12 mouse cellular contexts compared by ENCODE assay signal in the genomic region with DNA sequence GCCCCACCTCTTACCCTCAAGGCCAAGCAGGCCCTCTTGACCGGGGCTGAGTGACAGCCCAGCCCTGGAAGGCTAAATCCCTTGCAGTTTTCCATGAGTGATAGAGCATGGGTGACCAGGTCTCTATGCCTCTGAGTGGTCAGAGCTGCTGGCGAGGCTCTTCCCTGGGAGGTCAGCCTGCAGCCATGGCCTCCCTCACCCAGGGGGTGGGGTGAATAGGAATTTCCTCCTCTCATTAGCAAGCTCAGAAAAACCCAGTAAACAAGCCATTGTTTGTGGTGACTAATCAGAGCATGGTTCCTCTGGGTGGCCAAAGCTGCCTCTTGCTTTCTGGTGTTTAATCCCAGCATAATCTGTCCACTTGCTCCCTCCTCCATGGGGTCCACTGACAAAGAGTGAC. TPM values are rescaled to one million over a fixed set of nuclear protein-coding genes. Genes with fewer than 3 reads are reported as not detected.
DNase-seq lines count a peak whose midpoint lies in the region; ATAC-seq and TF ChIP-seq lines count a peak whose summit lies in the region.
"Had no signal": no experiment of that assay in that cellular context is flagged by ENCODE, and none has a peak within 500 bp of the region (broad histone marks: within the 10 kb centered on the region; RNA-seq: fewer than 3 reads in every experiment).

No protein-coding gene starts in this region.

- H3K9me3 ChIP-seq in heart, embryonic 12.5 days (replicated peaks) = no peaks in the 10 kb centered on the region
- no peaks in the 10 kb centered on the region for H3K9me3 ChIP-seq in heart, postnatal 0 days (replicated peaks; ENCODE audit: control insufficient read depth, low read length)
- H3K9me3 ChIP-seq in lung, embryonic 15.5 days = no peaks in the 10 kb centered on the region
- no peaks in the 10 kb centered on the region for H3K9me3 ChIP-seq in midbrain, embryonic 11.5 days (ENCODE audit: control insufficient read depth, low read length)
- H3K9me3 ChIP-seq: limb, embryonic 12.5 days; stomach, embryonic 15.5 days had no signal

- no peak for TF ChIP-seq CTCF in Patski (IDR thresholded peaks at IDR 0.05)
- TF ChIP-seq CTCF in heart, postnatal 0 days (IDR thresholded peaks at IDR 0.05; ENCODE audit: low read depth) = no peak

- H3K4me3 ChIP-seq in heart, embryonic 12.5 days = no peak overlapping the region
- H3K4me3 ChIP-seq in heart, postnatal 0 days (ENCODE audit: low read depth, low read length) = no peak overlapping the region
- no peak overlapping the region for H3K4me3 ChIP-seq in lung, embryonic 15.5 days
- H3K4me3 ChIP-seq in midbrain, embryonic 11.5 days (ENCODE audit: low read depth, low read length) = no peak overlapping the region
- H3K4me3 ChIP-seq: limb, embryonic 12.5 days; stomach, embryonic 15.5 days had no signal

- peak; percentile 98 for DNase-seq in heart, adult 11 months
- DNase-seq in Patski (ENCODE audit: low read depth, low spot score) = peak; percentile 71
- DNase-seq in heart, postnatal 0 days (ENCODE audit: low spot score) = no peak
- DNase-seq in midbrain, embryonic 11.5 days (ENCODE audit: low spot score, missing footprints) = no peak
- DNase-seq in adrenal gland, postnatal 10 days = no peak
- DNase-seq: cerebellum, adult 9-11 months had no signal

- no peaks in the 10 kb centered on the region for H3K27me3 ChIP-seq in heart, embryonic 12.5 days (replicated peaks)
- H3K27me3 ChIP-seq in Patski = no peaks in the 10 kb centered on the region
- no peaks in the 10 kb centered on the region for H3K27me3 ChIP-seq in heart, postnatal 0 days (ENCODE audit: control insufficient read depth, insufficient read depth, low read length)
- no peaks in the 10 kb centered on the region for H3K27me3 ChIP-seq in lung, embryonic 15.5 days
- no peaks in the 10 kb centered on the region for H3K27me3 ChIP-seq in midbrain, embryonic 11.5 days (ENCODE audit: control insufficient read depth, insufficient read depth, low read length)
- H3K27me3 ChIP-seq: stomach, embryonic 15.5 days had no signal

- H3K9ac ChIP-seq in heart, embryonic 12.5 days = no peak overlapping the region
- H3K9ac ChIP-seq in heart, postnatal 0 days (replicated peaks; ENCODE audit: low read depth, low read length) = no peak overlapping the region
- H3K9ac ChIP-seq in lung, embryonic 15.5 days = no peak overlapping the region
- no peak overlapping the region for H3K9ac ChIP-seq in midbrain, embryonic 11.5 days (ENCODE audit: low read length)
- H3K9ac ChIP-seq: limb, embryonic 12.5 days; stomach, embryonic 15.5 days had no signal

- ATAC-seq in heart, embryonic 12.5 days (ENCODE audit: insufficient number of reproducible peaks, low FRiP score) = no peak
- peak; percentile 79 for ATAC-seq in Patski
- ATAC-seq in heart, postnatal 0 days (ENCODE audit: insufficient read depth, low read depth) = peak; percentile 36
- ATAC-seq in lung, embryonic 15.5 days (ENCODE audit: borderline replicate concordance, extremely low read depth, low FRiP score, low TSS enrichment) = no peak
- no peak for ATAC-seq in inflammation-experienced regulatory T-cells, adult 6 months
- no peak for ATAC-seq in midbrain, embryonic 11.5 days (ENCODE audit: low FRiP score)
- ATAC-seq: activated CD4-positive, CD25-positive, alpha-beta regulatory T cell, adult 4 months had no signal

- CTCF ChIA-PET in Patski (lab: Charles Lee) = interaction anchor here (2.4 kb wide), 1 partner anchor 53 kb away, joined by 11 read pairs; no protein-coding TSS in a partner anchor

- H3K4me1 ChIP-seq in heart, embryonic 12.5 days (replicated peaks) = peaks cover 36% of the 10 kb centered on the region
- H3K4me1 ChIP-seq in heart, postnatal 0 days (ENCODE audit: control insufficient read depth, insufficient read depth) = peaks cover 24% of the 10 kb centered on the region
- H3K4me1 ChIP-seq in lung, embryonic 15.5 days = peaks cover 19% of the 10 kb centered on the region; the same call in 1 of the 2 replicates
- no peaks in the 10 kb centered on the region for H3K4me1 ChIP-seq in midbrain, embryonic 11.5 days (ENCODE audit: control insufficient read depth, insufficient read depth, low read length)

- in situ Hi-C loops in Patski (cut with MboI; ENCODE audit: low pct_unique_long_range_greater_than_20kb) = no loop called here

- peaks cover 24% of the 10 kb centered on the region for H3K36me3 ChIP-seq in heart, embryonic 12.5 days
- peaks cover 28% of the 10 kb centered on the region for H3K36me3 ChIP-seq in heart, postnatal 0 days (replicated peaks; ENCODE audit: control insufficient read depth, insufficient read depth, low read length)
- 0 out of 2 replicates have a peak, but pooled peaks cover 4% of the 10 kb centered on the region for H3K36me3 ChIP-seq in lung, embryonic 15.5 days
- peaks cover 17% of the 10 kb centered on the region for H3K36me3 ChIP-seq in midbrain, embryonic 11.5 days (ENCODE audit: control insufficient read depth, insufficient read depth, low read length)

- no peak overlapping the region for H3K27ac ChIP-seq in heart, embryonic 12.5 days (ENCODE audit: poor library complexity, severe bottlenecking)
- H3K27ac ChIP-seq in heart, postnatal 0 days (ENCODE audit: low read depth) = peak overlapping the region; percentile 79
- 0 out of 2 replicates have a peak overlapping the region, but pooled peaks have one; percentile 26 for H3K27ac ChIP-seq in lung, embryonic 15.5 days
- H3K27ac ChIP-seq in midbrain, embryonic 11.5 days (ENCODE audit: low read depth, low read length) = no peak overlapping the region
- H3K27ac ChIP-seq: limb, embryonic 12.5 days; stomach, embryonic 15.5 days had no signal

- no peak for TF ChIP-seq EP300 in heart, postnatal 0 days (IDR thresholded peaks at IDR 0.05; ENCODE audit: low read depth)

- POLR2A ChIA-PET in Patski (lab: Charles Lee) = no interaction called here

- no peak overlapping the region for H3K4me2 ChIP-seq in heart, embryonic 12.5 days
- no peak overlapping the region for H3K4me2 ChIP-seq in heart, postnatal 0 days (ENCODE audit: low read depth, low read length)
- H3K4me2 ChIP-seq in lung, embryonic 15.5 days = no peak overlapping the region
- no peak overlapping the region for H3K4me2 ChIP-seq in midbrain, embryonic 11.5 days
- H3K4me2 ChIP-seq: limb, embryonic 12.5 days; stomach, embryonic 15.5 days had no signal

- 51% methylated on average over 2 of the region's 2 CpGs for WGBS in heart, embryonic 12.5 days
- 66% methylated on average over 2 of the region's 2 CpGs for WGBS in heart, postnatal 0 days
- 60% methylated on average over 2 of the region's 2 CpGs for WGBS in lung, embryonic 15.5 days
- WGBS in midbrain, embryonic 11.5 days = 48% methylated on average over 2 of the region's 2 CpGs

RNA-seq across cellular contexts. Expression of gene C1qtnf9, which starts 2.9 kb away (rescaled TPM):
- 0.20 TPM in 1 of 2 replicates, not detected in the other for polyA plus RNA-seq in heart, embryonic 12.5 days (2016; fragmentation: Nextera tagmentation; extraction: Ambion mirVana)
- not detected for polyA plus RNA-seq in Patski (2021)
- total RNA-seq in heart, postnatal 0 days (2014; rRNA removed; ENCODE audit: low replicate concordance) = 2.2 and 2.8 TPM in 2 replicates
- 4.6 and 5.4 TPM in 2 replicates for polyA plus RNA-seq in heart, postnatal 0 days (2015; fragmentation: Nextera tagmentation; extraction: Ambion mirVana)
- 0.52 and 1.1 TPM in 2 replicates for polyA plus RNA-seq in lung, embryonic 15.5 days (2015; fragmentation: Nextera tagmentation; extraction: Ambion mirVana)
- polyA plus RNA-seq in inflammation-experienced regulatory T-cells, adult 6 months (2017; shearing (Covaris generic)) = under 1 TPM in 1 of 3 experiments, not detected in 2; 0.30 TPM
- polyA plus RNA-seq in midbrain, embryonic 11.5 days (2014; fragmentation: Nextera tagmentation; extraction: Ambion mirVana) = not detected in 2 replicates
- 10 to 100 TPM; 17.0 to 18.9 TPM for total RNA-seq in adrenal gland, postnatal 10 days (2021)
- polyA plus RNA-seq: activated CD4-positive, CD25-positive, alpha-beta regulatory T cell, adult 4 months had no signal

RNA-seq across cellular contexts. Expression of gene Mipep, which starts 19.3 kb away (rescaled TPM):
- polyA plus RNA-seq in heart, embryonic 12.5 days (2016; fragmentation: Nextera tagmentation; extraction: Ambion mirVana) = 29.5 and 31.4 TPM in 2 replicates
- polyA plus RNA-seq in Patski (2021) = 20.9 TPM
- total RNA-seq in heart, postnatal 0 days (2014; rRNA removed; ENCODE audit: low replicate concordance) = 49.1 and 60.9 TPM in 2 replicates
- 29.2 and 29.3 TPM in 2 replicates for polyA plus RNA-seq in heart, postnatal 0 days (2015; fragmentation: Nextera tagmentation; extraction: Ambion mirVana)
- 23.6 and 25.4 TPM in 2 replicates for polyA plus RNA-seq in lung, embryonic 15.5 days (2015; fragmentation: Nextera tagmentation; extraction: Ambion mirVana)
- 1 to 10 TPM; 1.7 to 2.1 (median 1.9) TPM for polyA plus RNA-seq in inflammation-experienced regulatory T-cells, adult 6 months (2017; shearing (Covaris generic))
- polyA plus RNA-seq in midbrain, embryonic 11.5 days (2014; fragmentation: Nextera tagmentation; extraction: Ambion mirVana) = 26.6 and 26.7 TPM in 2 replicates
- 10 to 100 TPM; 52.9 to 57.9 TPM for total RNA-seq in adrenal gland, postnatal 10 days (2021)

Comparison
In these comparisons a context has a peak if more than half of its experiments do, and no peak if none do; other contexts are left out.
1. DNase-seq: peak in heart, adult 11 months (single experiment) and Patski (single experiment); none in heart, postnatal 0 days (single experiment), midbrain, embryonic 11.5 days (single experiment) and adrenal gland, postnatal 10 days (single experiment).
2. ATAC-seq: peak in Patski (single experiment) and heart, postnatal 0 days (single experiment); none in heart, embryonic 12.5 days (single experiment), lung, embryonic 15.5 days (single experiment), inflammation-experienced regulatory T-cells, adult 6 months (single experiment) and midbrain, embryonic 11.5 days (single experiment).
3. H3K27ac ChIP-seq: peak in heart, postnatal 0 days (single experiment) and lung, embryonic 15.5 days (single experiment); none in heart, embryonic 12.5 days (single experiment) and midbrain, embryonic 11.5 days (single experiment).